Mouse (Mus musculus) adrenal gland, postnatal 36 days (tissue): Measurements from ENCODE around the gene Setd2. TPM values are rescaled to one million over a fixed set of nuclear protein-coding genes. Genes with fewer than 3 reads are reported as not detected.
A peak's percentile ranks its signal among the peaks of the same experiment; 100 is the strongest.

ENCODE experiments used
- DNase-seq, 2 experiments: peaks; one replicate each; pipeline ENCODE4 v3.0.0; 2021; ENCODE audit warnings: mixed read lengths in 1 of 2
- long read RNA-seq, 2 experiments: library from polyadenylated mRNA; stranded (forward); transcript quantifications; one replicate each; pipeline ENCODE4 v2.0.0; 2021; ENCODE audit warnings: borderline sequencing depth in 2 of 2
- total RNA-seq, 2 experiments: library from RNA; stranded (reverse); gene quantifications; 2 replicates each; pipeline ENCODE4 v1.2.3; 2021

The Setd2 gene
- 10 to 100 TPM; 66.1 to 71.4 TPM for total RNA-seq
- long read RNA-seq, experiment 1, partial matches to known transcripts: 1 of 6 reads
- long read RNA-seq, experiment 1, other reads (novel, unspliced or antisense): 4 of 6 reads
- long read RNA-seq, experiment 2, partial matches to known transcripts: 1 of 2 reads
- long read RNA-seq, experiment 2, other reads (novel, unspliced or antisense): 1 of 2 reads

DNA sequence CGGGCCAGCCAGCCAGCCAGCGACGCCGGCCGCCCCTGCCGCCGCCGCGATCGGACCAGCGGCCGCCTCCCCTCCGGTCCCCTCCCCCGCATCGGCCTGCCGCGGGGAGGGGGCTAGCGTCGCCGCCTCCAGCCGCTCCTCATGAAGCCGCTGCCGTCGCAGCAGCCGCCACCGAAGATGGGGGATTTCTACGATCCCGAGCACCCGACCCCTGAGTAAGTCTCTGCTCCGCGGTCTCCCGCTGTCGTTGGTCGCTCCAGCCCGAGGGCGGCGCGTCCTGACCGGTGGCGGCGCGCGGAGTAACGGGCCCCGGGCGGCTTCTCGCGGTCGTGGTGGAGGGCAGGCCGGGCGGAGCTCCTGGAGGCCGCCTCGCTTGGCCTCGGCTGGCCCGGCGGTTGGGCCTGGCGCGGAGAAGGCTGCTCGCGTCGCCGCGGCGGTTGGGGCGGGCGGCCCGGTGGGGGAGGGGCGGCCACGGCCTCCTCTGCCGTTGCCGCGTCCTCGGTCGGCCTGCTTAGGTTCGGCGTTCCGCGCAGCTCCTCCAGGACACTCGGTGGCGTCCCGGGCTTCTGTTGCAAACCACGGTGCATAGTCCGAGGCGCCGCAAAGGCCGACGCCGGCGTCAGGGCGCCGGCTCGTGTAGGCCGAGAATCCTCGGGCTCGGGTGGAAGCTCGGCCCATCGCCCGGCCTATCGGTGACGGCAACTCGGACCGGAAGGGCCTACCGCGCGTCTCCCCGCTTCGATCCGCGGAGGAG lies at the start of gene Setd2:
TSS of gene Setd2 (plus strand) at position 60 of the 754 bp plus-strand sequence.
- peak; percentile 74 to 83 for DNase-seq

DNA sequence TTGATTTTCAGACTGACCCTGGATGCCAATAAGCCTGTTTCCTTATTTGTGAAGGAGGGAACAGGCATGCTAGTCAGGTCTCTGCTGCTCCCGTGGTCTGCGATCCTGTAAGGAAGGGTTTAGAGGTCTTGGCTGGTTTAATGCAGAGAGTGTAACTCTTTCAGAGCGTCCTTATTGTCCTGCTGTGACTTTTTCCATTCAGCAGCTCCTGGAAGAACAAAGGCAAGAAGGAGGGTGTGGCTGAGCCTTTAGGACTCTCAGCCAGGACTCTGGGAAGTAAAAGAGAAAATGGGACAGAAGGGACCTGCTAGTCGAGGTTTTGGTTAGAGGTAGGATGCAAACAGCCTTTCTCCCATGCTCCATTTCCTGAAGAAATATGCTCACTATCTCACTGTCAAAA lies 43.6 kb upstream of the Setd2 start:
- DNase-seq: no peak

DNA sequence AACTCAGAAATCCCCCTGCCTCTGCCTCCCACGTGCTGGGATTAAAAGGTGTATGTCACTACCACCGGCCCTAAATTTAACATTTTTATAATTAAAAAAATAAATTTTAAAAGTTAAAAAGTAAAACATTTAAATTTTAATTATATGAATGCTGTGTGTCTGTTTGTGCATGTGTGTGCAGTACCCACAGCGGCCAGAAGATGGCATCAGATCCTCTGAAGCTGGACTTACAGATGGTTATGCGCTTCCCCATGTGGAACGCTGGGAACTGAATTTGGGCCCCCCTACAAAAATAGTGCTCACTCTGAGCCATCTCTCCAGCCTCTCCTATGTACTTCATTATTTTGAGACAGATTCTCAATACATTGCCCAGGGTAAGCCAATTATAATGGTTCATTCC lies 41.5 kb upstream of the Setd2 start:
- peak in 1 of 2 experiments; percentile 2 for DNase-seq

DNA sequence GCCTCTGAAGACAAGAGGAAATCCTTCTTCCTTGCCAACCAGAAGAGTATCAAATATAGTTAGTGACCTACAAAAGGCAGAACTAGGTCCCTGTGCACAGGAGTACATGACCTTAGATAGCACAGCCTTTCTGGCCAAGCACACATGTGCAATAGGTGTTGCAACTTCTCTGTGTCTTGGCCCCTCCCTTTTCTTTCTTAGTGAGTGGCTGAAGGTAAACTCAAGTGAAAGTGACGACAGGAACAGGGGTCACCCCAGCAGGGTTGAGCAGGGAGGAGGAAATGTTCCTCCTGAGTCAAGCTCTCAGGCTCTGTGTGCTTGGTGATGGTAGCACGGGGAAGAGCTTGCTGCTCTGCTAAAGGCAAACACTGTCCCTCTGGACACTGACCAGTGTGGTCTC lies 6.7 kb upstream of the Setd2 start:
- no peak for DNase-seq

DNA sequence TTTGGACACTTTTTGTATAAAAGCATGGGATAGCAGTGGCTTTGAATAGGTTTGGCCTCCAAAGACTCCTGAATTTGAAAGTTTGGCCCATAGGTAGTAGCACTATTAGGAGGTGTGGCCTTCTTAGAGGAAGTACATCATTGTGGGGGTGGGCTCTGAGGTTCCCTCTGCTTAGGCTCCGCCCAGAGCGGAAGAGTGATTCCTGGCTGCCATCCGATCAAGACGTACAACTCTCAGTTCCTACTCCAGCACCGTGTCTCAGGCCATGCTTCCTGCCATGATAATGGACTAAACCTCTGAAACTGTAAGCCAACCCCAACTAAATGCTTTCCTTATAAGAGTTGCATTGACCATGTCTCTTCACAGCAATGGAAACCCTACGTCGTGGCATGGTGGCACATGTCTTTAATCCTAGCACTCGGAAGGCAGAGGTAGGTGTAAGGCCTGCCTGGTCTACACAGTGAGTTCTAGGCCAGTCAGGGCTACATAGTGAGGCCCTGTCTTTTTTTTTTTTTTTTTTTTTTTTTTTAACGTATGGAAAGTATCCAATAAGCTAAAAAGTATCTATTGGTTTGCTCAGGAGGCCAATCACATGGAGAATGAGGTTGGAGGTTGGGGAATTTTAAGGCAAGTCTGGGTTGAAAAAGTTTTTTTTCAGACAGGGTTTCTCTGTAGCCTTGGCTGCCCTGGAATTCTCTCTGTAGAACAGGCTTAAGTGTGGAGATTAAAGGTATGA lies 3.2 kb upstream of the Setd2 start:
- DNase-seq: no peak

DNA sequence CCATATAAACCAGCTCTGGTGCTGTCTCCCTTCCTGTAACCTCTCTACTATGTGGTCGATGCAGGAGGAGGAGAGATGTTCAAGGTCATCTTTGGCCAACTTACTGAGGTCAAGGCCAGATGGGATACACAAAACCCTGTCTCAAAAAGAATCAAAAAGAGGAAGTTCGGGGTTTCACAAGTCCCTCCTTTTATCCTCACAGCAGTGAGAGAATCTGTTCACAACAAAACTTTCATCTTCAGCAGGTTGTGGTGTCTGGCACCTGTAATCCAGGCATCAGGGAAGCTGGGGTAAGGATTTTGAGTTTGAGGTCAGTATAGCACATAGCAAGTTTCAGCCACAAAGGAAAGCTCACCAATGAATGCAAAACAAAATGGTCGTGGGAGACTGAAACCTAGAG lies 1.7 kb upstream of the Setd2 start:
- DNase-seq: no peak

DNA sequence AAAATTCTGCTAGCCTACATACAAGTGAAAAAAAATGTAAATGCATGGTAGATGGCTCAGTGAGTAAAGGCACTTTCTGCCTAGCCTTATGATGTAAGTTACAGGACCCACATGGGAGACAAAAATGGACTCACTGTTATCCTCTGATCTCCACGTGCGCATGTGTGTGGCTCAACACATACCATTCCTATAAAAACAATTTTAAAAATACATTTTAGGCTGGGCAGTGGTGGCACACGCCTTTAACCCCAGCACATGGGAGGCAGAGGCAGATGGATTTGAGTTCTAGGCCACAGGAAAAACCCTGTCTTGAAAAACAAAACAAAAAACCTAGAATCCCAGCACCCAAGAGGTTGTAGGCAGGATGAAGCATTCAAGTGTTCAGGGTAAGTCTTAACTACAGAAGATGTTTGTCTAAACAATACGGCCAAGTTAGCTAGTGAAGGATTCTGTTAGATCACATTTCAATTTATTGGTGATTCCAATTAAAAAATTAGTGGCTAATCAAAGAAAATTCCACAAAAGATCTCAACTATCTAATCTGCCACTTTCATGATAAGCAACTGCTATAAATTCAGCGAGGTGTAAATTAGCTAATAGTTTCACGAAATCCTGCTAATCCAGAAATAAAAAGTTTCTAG lies 1.1 kb upstream of the Setd2 start:
- no peak for DNase-seq

DNA sequence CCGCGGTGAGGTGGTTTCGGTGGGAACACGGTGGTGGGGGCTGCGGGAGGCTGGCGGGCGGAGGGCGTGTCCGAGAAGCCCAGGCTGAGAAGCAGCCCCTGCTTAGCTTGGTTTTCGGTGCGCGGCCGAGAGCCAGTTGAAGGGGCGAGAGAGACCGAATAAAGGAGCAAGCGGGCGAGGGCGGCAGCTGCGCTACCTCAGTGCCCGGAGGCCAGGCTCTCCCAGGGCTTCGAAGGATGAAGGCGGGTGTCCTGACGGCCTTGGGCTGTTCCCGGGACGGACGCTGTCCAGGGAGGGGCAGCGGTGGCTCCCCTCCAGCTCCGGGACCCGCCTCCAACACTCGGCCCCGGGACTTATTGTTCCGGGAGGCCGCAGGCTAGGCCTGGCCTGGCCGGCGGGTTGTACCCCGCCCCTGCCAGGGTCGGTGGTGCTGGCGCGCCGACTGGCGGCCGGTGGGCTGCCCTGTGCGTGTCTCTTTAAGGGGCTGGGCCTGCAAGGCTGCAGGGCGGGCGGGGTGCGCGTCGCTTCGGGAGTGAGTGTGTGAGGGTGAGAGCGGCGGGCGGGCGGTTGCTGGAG lies 395 bp upstream of the Setd2 start:
- DNase-seq: peak; percentile 97 to 98

DNA sequence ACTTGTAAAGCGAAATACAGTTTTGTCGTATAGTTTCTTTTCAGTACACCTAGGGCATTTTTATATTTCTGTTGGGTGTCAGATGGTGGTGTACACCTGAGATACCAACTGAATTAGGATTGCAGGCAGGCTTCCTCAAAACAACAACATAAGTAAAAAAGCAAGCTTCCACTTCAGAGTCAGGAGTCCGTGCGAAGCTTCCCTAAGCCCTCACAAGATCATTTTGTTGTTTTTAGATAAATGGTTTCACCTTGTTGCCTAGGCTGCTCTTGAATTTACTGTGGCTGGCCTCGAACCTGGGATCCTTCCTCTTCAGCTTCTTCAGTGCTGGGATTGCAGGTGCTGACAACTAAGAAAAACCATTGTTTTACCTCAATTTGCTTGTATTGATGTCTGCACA lies 1.2 kb downstream of the Setd2 start:
- no peak for DNase-seq

DNA sequence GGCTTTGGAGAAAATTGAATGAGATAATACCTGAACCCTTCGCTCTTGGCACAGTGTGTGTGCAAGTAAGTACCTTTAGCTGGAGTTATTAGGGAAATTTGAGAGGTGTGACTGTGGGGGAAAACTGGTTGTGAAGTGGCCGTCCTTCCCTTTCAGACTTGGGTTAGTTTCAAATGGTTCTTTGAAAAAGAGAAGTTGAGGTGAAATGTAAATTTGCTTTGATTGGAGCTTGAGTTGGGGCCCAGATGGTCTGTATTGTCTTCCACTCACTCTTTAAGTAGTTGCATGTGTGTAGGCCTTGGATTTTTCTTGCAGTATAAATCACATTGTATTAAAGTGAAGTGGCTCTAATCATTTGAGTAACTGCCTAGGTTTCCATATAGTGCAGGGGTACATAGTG lies 2.7 kb downstream of the Setd2 start:
- no peak for DNase-seq

DNA sequence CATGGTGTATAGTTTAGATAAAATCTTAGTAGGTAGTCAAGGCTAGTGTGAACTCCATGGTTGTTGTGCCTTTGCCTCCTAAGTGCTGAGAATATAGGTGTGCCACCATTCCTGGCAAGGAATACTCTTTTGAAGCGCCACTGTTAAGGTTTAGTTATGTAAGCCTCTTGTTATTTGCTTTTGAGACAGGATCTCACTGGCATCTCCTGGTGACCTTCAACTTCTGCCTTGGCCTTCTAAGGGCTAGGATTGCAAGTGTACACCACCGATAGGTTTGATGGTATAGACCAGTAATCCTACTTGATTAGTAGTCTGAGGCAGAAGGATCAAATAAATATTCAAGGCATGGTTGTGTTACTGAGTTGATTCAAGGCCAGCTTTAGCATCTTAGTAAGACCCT lies 4.2 kb downstream of the Setd2 start:
- no peak for DNase-seq

DNA sequence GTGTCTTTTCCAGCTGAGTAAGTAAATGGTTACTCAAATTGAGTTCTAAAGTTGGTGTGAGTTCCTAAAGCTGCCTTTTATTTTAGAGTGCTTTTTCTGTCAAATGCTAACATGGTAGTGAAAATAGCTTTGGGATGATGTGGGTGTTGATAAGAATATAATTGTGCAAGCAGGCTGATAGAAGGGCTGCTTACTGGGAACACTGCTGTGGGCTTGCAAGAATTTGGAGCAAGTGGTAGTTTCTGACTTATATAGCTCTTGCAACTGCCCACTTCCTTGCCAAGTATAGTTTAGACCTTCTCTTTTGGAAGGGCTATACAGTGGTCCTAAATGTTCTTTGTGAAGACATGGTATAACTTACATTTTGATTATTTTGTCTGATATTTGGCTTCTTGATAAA lies 6.1 kb downstream of the Setd2 start:
- DNase-seq: no peak

DNA sequence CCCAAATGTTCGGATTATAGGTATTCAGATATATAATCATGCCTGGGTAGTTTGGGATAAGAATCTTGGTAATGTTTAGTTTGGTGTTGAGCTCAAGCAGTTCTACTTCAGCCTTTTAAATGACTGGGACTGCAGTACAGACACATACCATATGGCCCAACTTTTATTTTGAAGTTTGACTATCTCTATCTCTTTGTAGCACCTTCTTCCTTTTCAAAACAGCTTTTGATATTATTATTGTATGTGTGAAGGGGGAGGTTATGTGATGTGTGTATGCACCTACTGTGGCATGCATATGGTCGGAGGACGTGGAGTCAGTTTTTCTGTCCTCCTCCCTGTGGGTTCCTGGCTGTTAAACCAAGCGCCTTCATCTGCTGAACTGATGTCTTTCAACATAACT lies 9.6 kb downstream of the Setd2 start:
- no peak for DNase-seq

DNA sequence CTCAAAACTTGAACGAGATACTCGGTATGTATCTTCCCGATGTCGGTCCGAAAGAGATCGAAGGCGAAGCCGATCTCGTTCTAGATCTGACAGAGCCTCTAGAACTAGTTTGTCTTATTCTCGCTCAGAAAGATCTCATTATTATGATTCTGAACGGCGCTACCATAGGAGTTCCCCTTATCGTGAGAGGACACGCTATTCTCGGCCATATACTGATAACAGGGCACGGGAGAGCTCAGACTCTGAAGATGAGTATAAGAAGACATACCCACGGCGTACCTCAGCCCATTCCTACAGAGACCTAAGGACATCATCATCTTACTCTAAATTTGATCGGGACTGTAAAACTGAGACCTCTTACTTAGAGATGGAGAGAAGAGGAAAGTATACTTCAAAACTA lies 15.9 kb downstream of the Setd2 start:
- no peak for DNase-seq

DNA sequence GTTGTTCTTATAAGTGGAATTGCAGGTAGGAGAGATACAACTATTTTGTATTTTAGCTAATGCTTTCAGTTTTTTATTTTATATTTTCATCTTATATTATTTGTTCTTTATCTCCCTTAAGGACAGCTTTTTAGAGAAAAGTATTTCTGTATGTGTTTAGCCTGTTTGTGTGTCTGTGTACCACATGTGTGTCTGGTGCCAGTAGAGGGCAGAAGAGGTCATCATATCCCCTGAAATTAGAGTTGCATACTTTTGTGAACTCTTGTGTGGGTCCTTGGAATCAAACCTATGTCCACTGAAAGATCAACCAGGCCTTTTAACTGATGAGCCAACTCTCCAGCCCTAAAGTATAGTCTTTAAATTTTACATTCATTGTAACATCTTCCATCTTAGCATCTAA lies 35.9 kb downstream of the Setd2 start:
- no peak for DNase-seq

DNA sequence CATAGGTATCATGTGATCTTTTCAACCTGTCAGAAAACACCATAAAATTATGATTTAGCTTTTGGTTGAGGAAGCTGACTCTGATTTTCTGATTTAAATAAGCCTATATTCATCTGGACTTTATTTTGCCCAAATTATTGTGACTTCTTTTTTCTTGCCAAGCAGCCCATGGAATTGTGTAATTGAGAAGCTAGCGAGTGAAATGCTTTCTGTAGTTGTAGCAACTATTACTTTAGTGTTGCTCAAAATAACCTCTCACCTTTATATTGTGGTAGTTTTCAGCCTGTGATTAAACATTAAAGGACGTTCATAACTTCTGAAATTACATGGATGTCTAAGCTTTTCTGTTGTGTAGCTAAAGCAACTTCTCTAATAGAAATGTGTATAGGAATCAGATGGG lies 49.8 kb downstream of the Setd2 start:
- no peak for DNase-seq

DNA sequence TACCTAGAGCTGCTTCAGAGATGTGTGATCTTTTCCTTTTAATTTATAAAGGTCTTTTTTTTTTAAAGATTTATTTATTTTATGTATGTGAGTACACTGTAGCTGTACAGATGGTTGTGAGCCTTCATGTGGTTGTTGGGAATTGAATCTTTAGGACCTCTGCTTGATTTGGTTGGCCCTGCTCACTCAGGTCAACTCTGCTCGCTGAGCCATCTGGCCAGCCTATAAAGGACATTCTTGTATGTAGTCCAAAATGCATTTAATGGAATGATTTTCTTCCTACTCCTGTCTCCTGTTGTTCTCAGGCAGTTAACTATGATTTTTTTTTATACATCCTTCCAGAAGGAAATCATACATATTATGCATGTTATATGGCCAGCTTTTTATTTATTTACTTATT lies 51.1 kb downstream of the Setd2 start:
- DNase-seq: no peak

DNA sequence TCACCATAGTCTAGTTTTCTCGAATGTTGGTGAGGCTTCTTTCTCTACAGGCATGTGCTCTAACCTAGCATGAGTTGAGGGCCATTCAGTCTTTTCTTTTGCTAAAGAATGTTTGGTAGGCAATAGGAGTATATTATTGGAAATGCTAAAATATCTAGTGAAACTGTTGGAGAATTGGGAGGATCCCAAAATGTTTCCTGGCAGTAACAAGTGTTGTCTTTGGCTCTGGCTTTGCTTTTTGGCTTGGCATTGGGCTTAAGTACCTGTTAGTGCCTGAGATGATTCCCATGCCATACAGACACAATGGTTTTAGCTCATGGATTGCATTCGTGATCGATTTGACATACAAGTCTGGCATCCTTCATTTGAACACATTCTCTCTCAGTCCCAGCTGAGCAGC lies 79.1 kb downstream of the Setd2 start:
- no peak for DNase-seq

DNA sequence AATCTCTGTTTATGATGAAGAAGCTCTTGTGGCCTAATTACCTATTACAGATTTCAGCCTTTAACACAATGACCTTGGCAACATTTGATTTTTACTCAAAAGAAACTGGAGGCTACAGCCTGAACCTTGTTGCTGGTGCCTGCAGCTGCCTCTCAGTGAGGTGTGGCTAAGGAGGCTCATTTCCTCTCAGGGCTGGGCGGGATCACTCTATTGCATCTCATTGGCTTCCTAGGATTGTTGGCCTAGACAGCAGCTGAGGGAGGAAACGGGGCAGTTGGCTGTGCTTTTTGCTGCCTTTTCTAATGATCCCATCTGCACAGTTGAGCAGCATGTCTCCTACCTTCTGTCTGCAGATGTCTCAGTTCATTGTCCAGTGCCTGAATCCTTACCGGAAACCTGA lies 84.7 kb downstream of the Setd2 start:
- DNase-seq: peak in 1 of 2 experiments; percentile 33

DNA sequence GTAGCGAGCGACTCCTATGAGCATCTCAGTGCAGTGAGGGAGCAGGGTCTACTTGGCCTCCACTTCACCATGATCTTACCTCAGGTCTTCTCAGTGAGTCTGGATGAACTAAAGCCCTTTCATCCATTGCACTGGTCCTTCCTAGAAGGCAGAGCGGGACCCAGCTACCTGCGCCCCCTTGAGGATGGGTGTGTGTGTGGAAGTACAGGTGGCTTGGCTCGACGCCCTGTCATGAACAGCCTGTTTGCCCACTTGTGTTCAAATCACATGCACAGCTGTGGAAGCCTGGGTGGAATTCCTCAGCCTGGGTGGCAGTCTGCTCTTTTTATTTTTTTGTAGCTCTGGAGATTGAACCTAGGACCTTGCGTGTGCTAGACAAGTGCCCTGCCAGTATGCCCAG lies 87.8 kb downstream of the Setd2 start:
- DNase-seq: no peak

DNA sequence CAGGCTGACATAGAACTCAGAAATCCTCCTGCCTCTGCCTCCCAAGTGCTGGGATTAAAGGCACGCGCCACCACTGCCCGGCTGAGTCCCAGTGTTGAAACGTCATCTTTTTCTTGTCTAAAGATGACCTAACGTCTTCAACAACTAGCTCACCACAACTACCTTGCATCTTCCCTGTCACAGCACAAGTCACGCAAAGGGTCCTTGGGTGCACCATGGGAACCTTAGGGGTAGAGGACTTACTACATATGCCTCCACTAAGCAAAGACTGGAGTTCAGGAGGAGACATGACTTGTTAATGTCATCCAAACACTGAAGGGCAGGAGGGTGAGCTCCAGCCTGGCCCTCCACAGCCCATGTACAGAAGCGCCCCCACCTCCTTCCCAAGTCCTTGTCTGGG lies 88.3 kb downstream of the Setd2 start:
- no peak for DNase-seq

DNA sequence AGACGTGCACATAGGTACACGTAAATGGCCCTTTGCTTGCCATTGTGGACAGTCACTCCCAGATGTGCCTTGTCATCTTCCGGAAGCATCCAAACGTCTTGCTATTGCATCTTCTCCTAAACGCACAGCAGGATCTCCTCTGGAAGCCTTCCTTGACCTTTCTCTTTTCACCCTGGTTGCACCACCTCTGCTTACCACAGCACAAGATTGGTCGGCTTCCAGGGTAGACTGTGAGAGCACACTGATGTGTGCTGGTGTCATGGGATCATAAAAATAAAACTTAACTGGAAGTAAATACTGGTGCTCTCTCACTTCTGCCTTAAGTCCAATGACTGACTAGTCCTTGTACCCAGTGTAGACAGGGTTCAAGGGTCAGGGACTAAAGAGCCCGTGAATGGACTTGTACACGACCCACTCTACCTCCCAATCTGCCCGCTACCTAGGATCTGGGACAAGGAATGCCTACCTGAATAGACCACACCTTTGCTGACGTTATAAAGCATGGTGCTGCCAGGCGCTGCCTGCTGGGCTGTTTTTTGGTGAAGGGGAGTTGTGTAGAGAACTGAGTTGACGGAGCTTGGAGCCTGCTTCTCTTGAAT lies 90.3 kb downstream of the Setd2 start:
- DNase-seq: no peak
